Mouse (Mus musculus): ENCODE measurements at regions not wholly inside any gene's neighbourhood (a gene's known extent, or its start where the extent isn't known, plus 50 kb on each side); places are given as distances from the start of the nearest gene placed in this dataset.

- TF ChIP-seq E2F4 (IDR thresholded peaks at IDR 0.05; ENCODE audit: insufficient replicate concordance, low read depth, low read length) (no peak), MXI1 (IDR thresholded peaks at IDR 0.05; ENCODE audit: low read depth, low read length) (no peak), TCF12 (IDR thresholded peaks at IDR 0.05; ENCODE audit: low read depth, low read length) (no peak), CTCF (conservative IDR thresholded peaks at IDR 0.05 in 1 of 2, IDR thresholded peaks at IDR 0.05 in 1 of 2; ENCODE audit: low read depth in 2 of 2, low read length in 2 of 2) (no peak)
Observed at GRCm38 (mm10) chr13:116414473-116414872, 105.0 kb upstream of the Isl1 start.

All from CH12.LX (cell line).